Mouse (Mus musculus) right cerebral cortex, postnatal 10 days (tissue): ENCODE data around the gene Olfr1489.
"Not testable (repeated sequence)": the region's sequence is repeated elsewhere in the genome, so short reads cannot be mapped to it uniquely, and the experiment has no call there.

Experiments used
- DNase-seq, 2 experiments: peaks; one replicate each; pipeline ENCODE4 v3.0.0; 2021; ENCODE audit warnings: low spot score in 2 of 2

The Olfr1489 gene

DNA sequence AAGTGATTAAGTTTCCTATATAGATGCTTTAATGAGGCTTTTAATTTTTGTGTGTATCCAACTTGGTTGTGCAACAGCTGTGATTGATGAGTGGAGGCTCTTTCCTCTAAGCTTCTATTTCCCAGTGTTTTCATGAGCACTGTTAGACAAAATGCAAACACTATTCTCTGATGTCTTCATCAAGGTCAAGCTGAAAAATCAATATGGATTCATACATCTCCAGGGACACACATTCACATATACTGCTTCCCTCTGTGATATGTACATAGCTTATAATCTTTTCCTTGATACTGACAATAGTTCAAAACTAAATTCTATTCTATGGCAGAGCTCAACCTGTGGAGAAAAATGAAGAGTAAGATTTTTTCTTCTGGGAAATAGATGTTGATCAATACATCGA is at the start of gene Olfr1489:
TSS of gene Olfr1489 (plus strand) at position 301 of the 400 bp plus-strand sequence.
- no peak for DNase-seq

DNA sequence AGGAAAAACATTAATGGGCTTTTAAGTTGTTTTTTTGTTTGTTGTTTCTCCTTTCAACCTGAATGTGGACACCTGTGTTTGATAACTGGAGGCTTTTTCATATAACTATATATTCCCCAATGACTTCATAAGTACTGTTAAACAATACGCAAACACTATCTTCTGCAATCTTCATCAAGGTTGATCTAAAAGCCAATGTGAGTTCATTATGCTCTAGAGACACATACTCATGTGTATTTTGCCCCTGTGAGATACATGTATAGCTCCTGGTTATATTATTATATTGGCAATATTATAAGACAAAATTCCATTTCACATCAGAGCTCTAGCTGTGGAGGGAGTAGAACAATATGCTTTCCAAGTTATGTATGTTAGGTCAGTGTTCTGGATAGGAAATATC is 48.2 kb upstream of the Olfr1489 start, which contains the start of gene Olfr1484:
TSS of gene Olfr1484 (plus strand) at position 301 of the 400 bp plus-strand sequence.
- DNase-seq, result no peak

DNA sequence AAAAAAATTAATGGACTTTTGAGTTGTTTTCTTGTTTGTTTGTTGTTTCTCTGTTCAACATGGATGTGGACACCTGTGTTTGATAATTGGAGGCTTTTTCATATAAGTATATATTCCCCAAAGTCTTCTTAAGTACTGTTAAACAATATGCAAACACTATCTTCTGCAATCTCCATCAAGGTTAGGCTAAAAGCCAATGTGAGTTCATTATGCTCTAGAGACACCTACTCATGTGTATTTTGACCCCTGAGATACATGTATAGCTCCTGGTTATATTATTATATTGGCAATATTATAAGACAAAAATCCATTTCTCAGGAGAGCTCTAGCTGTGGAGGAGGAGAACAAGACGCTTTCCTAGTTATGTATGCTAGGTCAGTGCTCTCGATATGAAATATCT is 14.3 kb upstream of the Olfr1489 start, which contains the start of gene Olfr1487:
TSS of gene Olfr1487 (plus strand) at position 301 of the 400 bp plus-strand sequence.
- DNase-seq, result not testable (repeated sequence)

DNA sequence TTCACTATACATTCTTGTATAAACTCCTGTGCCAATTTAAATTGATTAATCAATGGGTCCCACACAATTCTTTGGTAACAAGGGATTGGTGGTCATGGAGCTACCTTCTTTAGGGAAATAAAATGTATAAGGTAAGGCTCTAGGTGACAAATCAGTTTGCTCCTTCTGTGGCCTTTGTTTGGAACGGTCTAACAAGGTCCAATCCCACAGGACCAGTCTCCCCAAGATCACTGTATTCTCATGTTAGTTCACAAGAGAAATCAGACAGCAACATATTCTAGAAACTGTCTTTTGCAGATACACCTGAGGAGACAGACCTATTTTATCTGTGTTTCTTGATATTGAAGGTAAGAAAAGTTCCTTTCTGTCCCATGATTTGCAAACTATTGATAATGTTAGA is 19.4 kb downstream of the Olfr1489 start, which contains the start of gene Olfr1490:
TSS of gene Olfr1490 (plus strand) at position 301 of the 400 bp plus-strand sequence.
- no peak for DNase-seq
